Mouse (Mus musculus): ENCODE results near the gene Vil1. TPM values are rescaled to one million over a fixed set of nuclear protein-coding genes. Genes with fewer than 3 reads are reported as not detected.
A peak's percentile ranks its signal among the peaks of the same experiment; 100 is the strongest.

The Vil1 gene
- total RNA-seq, 1 experiment = 1.2 TPM

DNA sequence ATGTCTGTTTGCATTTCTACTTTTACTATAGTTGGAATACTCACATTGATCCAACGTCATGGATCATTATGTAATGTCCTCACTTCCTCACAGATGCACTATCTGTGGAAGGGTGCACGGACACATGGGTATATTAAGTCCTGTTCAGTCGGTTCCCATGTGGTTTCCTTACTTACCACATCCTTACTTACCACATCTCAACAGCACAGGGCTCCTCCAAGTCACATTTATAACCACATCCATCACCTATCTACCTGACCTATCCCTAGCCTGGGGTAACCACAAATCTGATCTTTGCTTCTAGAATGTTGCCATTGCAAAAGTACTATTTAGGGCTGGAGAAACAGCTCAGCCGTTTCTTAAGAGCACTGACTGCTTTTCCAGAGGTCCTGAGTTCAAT, 35.8 kb upstream of the Vil1 start:
- no peaks in the 10 kb centered on the region for H3K9me3 ChIP-seq (ENCODE audit: control insufficient read depth, insufficient read depth, low read depth, low read length)
- in situ Hi-C loops (cut with MboI; ENCODE audit: low sequenced_read_pairs in 2 of 2, unreplicated experiment in 2 of 2) = no loop called here

DNA sequence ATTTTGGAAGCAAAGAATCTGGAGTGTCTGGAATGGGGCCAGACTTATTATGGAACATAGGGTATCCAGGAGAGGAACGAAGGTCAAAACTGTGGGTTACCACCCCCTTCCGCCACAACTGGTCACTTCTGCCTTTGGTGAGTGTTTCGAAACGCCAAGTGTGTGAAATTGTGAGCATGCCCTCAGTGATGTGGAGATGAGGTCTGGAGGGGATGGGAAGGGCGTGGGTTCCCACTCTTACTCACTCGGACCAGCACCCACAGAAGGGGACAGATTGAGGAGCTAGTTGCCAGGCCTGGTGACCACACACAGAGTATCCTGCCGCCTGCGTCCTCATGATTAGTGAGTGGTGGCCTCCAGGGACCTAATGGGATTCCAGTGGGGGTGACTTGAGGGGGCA, 34.2 kb upstream of the Vil1 start, which contains the start of gene Slc11a1:
Gene Slc11a1 (plus strand): TSS at position 216 of the 400 bp plus-strand sequence.
- H3K27ac ChIP-seq (ENCODE audit: insufficient read depth, low read depth, low read length, poor library complexity, severe bottlenecking) = no peak within 1 kb of the TSS
- in situ Hi-C loops (cut with MboI; ENCODE audit: low sequenced_read_pairs in 2 of 2, unreplicated experiment in 2 of 2) = no loop called here
- no peaks in the 10 kb centered on the region for H3K36me3 ChIP-seq (ENCODE audit: control insufficient read depth, insufficient read depth, low read length, poor library complexity, severe bottlenecking)
- DNase-seq (ENCODE audit: low read depth, low spot score) = no peak
- H3K4me1 ChIP-seq (ENCODE audit: control insufficient read depth in 2 of 2, insufficient read depth in 2 of 2, low read length in 2 of 2, poor library complexity in 1 of 2) = peaks cover 0 to 10% of the 10 kb centered on the region in 2 experiments; a peak in 2 of 4 replicates
- H3K4me3 ChIP-seq (ENCODE audit: insufficient read depth in 1 of 2, low read depth in 1 of 2, low read length in 2 of 2, poor library complexity in 1 of 2, severe bottlenecking in 1 of 2) = no peak within 1 kb of the TSS
- no peak within 1 kb of the TSS for H3K9ac ChIP-seq (ENCODE audit: insufficient read depth, low read depth, low read length, poor library complexity, severe bottlenecking)
- TF ChIP-seq ZNF384 (IDR thresholded peaks at IDR 0.05; ENCODE audit: low read depth, low read length) (no peak), ZC3H11A (IDR thresholded peaks at IDR 0.05; ENCODE audit: borderline replicate concordance, low read depth, low read length) (no peak), CHD2 (IDR thresholded peaks at IDR 0.05; ENCODE audit: low read depth, low read length) (no peak), MAFK (IDR thresholded peaks at IDR 0.05; ENCODE audit: insufficient read depth, low read depth, low read length) (no peak)
- no peaks in the 10 kb centered on the region for H3K9me3 ChIP-seq (ENCODE audit: control insufficient read depth, insufficient read depth, low read depth, low read length)

More for the DNA sequence above, 35.8 kb upstream of the Vil1 start:
- H3K4me3 ChIP-seq (ENCODE audit: insufficient read depth in 1 of 2, low read depth in 1 of 2, low read length in 2 of 2, poor library complexity in 1 of 2, severe bottlenecking in 1 of 2) = no peak overlapping the region
- TF ChIP-seq MAFK (IDR thresholded peaks at IDR 0.05; ENCODE audit: insufficient read depth, low read depth, low read length) (no peak), CHD2 (IDR thresholded peaks at IDR 0.05; ENCODE audit: low read depth, low read length) (no peak), ZNF384 (IDR thresholded peaks at IDR 0.05; ENCODE audit: low read depth, low read length) (no peak), HCFC1 (IDR thresholded peaks at IDR 0.05; ENCODE audit: borderline replicate concordance, insufficient read depth, low read length) (no peak), ZC3H11A (IDR thresholded peaks at IDR 0.05; ENCODE audit: borderline replicate concordance, low read depth, low read length) (no peak)
- H3K9ac ChIP-seq (ENCODE audit: insufficient read depth, low read depth, low read length, poor library complexity, severe bottlenecking) = no peak overlapping the region
- DNase-seq (ENCODE audit: low read depth, low spot score) = no peak
- H3K27ac ChIP-seq (ENCODE audit: insufficient read depth, low read depth, low read length, poor library complexity, severe bottlenecking) = no peak overlapping the region
- no peaks in the 10 kb centered on the region for H3K36me3 ChIP-seq (ENCODE audit: control insufficient read depth, insufficient read depth, low read length, poor library complexity, severe bottlenecking)
- H3K4me1 ChIP-seq (ENCODE audit: control insufficient read depth in 2 of 2, insufficient read depth in 2 of 2, low read length in 2 of 2, poor library complexity in 1 of 2) = peaks cover 2 to 8% of the 10 kb centered on the region in 2 experiments; a peak in 2 of 4 replicates

DNA sequence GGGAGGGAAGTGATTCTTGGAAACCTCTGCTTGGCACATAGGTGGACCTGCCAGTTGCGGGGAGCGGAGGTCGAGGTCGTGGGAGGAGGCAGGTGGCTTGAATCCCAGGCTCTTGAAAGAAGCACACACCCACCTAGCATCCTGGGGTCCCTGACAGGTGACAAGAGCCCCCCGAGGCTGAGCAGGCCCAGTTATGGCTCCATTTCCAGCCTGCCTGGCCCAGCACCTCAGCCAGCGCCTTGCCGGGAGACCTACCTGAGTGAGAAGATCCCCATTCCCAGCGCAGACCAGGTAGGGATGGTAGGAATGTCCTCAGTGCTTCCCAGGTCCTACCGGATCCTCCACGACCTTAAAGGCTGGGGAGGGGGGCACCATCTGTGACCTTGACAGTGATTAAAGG, 33.6 kb upstream of the Vil1 start:
- H3K4me3 ChIP-seq (ENCODE audit: insufficient read depth in 1 of 2, low read depth in 1 of 2, low read length in 2 of 2, poor library complexity in 1 of 2, severe bottlenecking in 1 of 2) = no peak overlapping the region
- no peak overlapping the region for H3K27ac ChIP-seq (ENCODE audit: insufficient read depth, low read depth, low read length, poor library complexity, severe bottlenecking)
- no peak for DNase-seq (ENCODE audit: low read depth, low spot score)
- TF ChIP-seq HCFC1 (IDR thresholded peaks at IDR 0.05; ENCODE audit: borderline replicate concordance, insufficient read depth, low read length) (no peak), CHD2 (IDR thresholded peaks at IDR 0.05; ENCODE audit: low read depth, low read length) (no peak), MAFK (IDR thresholded peaks at IDR 0.05; ENCODE audit: insufficient read depth, low read depth, low read length) (no peak), ZC3H11A (IDR thresholded peaks at IDR 0.05; ENCODE audit: borderline replicate concordance, low read depth, low read length) (no peak), ZNF384 (IDR thresholded peaks at IDR 0.05; ENCODE audit: low read depth, low read length) (no peak)
- H3K9me3 ChIP-seq (ENCODE audit: control insufficient read depth, insufficient read depth, low read depth, low read length) = no peaks in the 10 kb centered on the region
- H3K9ac ChIP-seq (ENCODE audit: insufficient read depth, low read depth, low read length, poor library complexity, severe bottlenecking) = no peak overlapping the region
- in situ Hi-C loops (cut with MboI; ENCODE audit: low sequenced_read_pairs in 2 of 2, unreplicated experiment in 2 of 2) = no loop called here
- H3K36me3 ChIP-seq (ENCODE audit: control insufficient read depth, insufficient read depth, low read length, poor library complexity, severe bottlenecking) = no peaks in the 10 kb centered on the region
- H3K4me1 ChIP-seq (ENCODE audit: control insufficient read depth in 2 of 2, insufficient read depth in 2 of 2, low read length in 2 of 2, poor library complexity in 1 of 2) = peaks cover 0 to 10% of the 10 kb centered on the region in 2 experiments; a peak in 2 of 4 replicates

DNA sequence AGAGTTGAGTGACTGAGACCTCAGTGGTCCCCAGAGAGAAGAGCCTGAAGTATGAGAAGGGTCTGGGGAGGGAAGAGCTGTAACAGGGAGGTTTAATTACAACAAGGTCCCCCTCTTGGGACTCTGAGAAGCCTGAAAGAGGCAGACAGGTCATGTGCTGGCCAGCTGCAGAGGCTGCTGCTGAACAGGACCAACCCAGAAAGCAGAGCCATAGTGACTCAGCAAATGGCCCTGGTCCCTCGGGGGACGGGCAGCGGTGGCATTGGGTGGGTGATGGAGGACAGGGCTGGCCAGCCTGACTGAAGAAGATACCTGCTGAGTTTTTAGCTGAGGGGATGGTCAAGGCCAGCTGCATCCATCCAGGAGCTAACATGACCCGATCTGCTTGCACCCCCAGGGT, 32.8 kb upstream of the Vil1 start:
- Histone ChIP-seq H3K27ac (ENCODE audit: insufficient read depth, low read depth, low read length, poor library complexity, severe bottlenecking) (no peak overlapping the region), H3K4me1 (ENCODE audit: control insufficient read depth in 2 of 2, insufficient read depth in 2 of 2, low read length in 2 of 2, poor library complexity in 1 of 2) (peaks cover 0 to 13% of the 10 kb centered on the region in 2 experiments; a peak in 2 of 4 replicates), H3K4me3 (ENCODE audit: insufficient read depth in 1 of 2, low read depth in 1 of 2, low read length in 2 of 2, poor library complexity in 1 of 2, severe bottlenecking in 1 of 2) (no peak overlapping the region), H3K9me3 (ENCODE audit: control insufficient read depth, insufficient read depth, low read depth, low read length) (no peaks in the 10 kb centered on the region), H3K36me3 (ENCODE audit: control insufficient read depth, insufficient read depth, low read length, poor library complexity, severe bottlenecking) (no peaks in the 10 kb centered on the region), H3K9ac (ENCODE audit: insufficient read depth, low read depth, low read length, poor library complexity, severe bottlenecking) (no peak overlapping the region)
- in situ Hi-C loops (cut with MboI; ENCODE audit: low sequenced_read_pairs in 2 of 2, unreplicated experiment in 2 of 2) = no loop called here
- DNase-seq (ENCODE audit: low read depth, low spot score) = no peak
- TF ChIP-seq HCFC1 (IDR thresholded peaks at IDR 0.05; ENCODE audit: borderline replicate concordance, insufficient read depth, low read length) = no peak
- TF ChIP-seq ZNF384 (IDR thresholded peaks at IDR 0.05; ENCODE audit: low read depth, low read length) = no peak
- peak; percentile 56; the same call in 1 of the 2 replicates for TF ChIP-seq MAFK (IDR thresholded peaks at IDR 0.05; ENCODE audit: insufficient read depth, low read depth, low read length)
- TF ChIP-seq ZC3H11A (IDR thresholded peaks at IDR 0.05; ENCODE audit: borderline replicate concordance, low read depth, low read length) = no peak
- no peak for TF ChIP-seq CHD2 (IDR thresholded peaks at IDR 0.05; ENCODE audit: low read depth, low read length)

Measured in ES-E14 (cell line).